Mouse (Mus musculus) intestine, embryonic 14.5 days (tissue): ENCODE data around the gene Stim1. TPM values are rescaled to one million over a fixed set of nuclear protein-coding genes. Genes with fewer than 3 reads are reported as not detected.

ENCODE experiments used
- ATAC-seq: fragments of 200-750 bp; cut with Nextera tagmentation; replicated peaks from 2 replicates; pipeline ENCODE4 v1.8.0; 2017; ENCODE audit warnings: low read depth, moderate number of reproducible peaks, moderate TSS enrichment, moderate library complexity; ENCODE audit not compliant: low FRiP score, low TSS enrichment
- DNase-seq: peaks from one replicate; pipeline ENCODE4 v3.0.0-alpha.2; 2018; ENCODE audit warnings: low spot score
- H3K27ac ChIP-seq: fragments of 300-500 bp; sonication (generic); 2 replicates; pipeline ENCODE4 v1.5.1; 2014; ENCODE audit warnings: low read depth, mild to moderate bottlenecking, control low read depth
- H3K27me3 ChIP-seq: fragments of 300-500 bp; sonication (generic); replicated peaks from 2 replicates; pipeline ENCODE4 v1.6.1; 2014; ENCODE audit warnings: low read length, control low read depth; ENCODE audit not compliant: control insufficient read depth, insufficient read depth
- H3K36me3 ChIP-seq: fragments of 300-500 bp; sonication (generic); 2 replicates; pipeline ENCODE4 v1.6.1; 2014; ENCODE audit warnings: low read length, control low read depth; ENCODE audit not compliant: control insufficient read depth, insufficient read depth
- H3K4me1 ChIP-seq: fragments of 300-500 bp; sonication (generic); replicated peaks from 2 replicates; pipeline ENCODE4 v1.6.1; 2014; ENCODE audit warnings: low read length, control low read depth, mixed read lengths; ENCODE audit not compliant: control insufficient read depth, insufficient read depth
- H3K4me2 ChIP-seq: fragments of 300-500 bp; sonication (generic); 2 replicates; pipeline ENCODE4 v1.6.1; 2014; ENCODE audit warnings: low read length
- H3K4me3 ChIP-seq: fragments of 300-500 bp; sonication (generic); 2 replicates; pipeline ENCODE4 v1.5.1; 2014; ENCODE audit warnings: low read depth, low read length, control low read depth, mixed read lengths
- H3K9ac ChIP-seq: fragments of 300-500 bp; sonication (generic); 2 replicates; pipeline ENCODE4 v1.6.1; 2014; ENCODE audit warnings: mild to moderate bottlenecking, low read length
- H3K9me3 ChIP-seq: fragments of 300-500 bp; sonication (generic); 2 replicates; pipeline ENCODE4 v1.6.1; 2016; ENCODE audit warnings: low read length, control low read depth; ENCODE audit not compliant: control insufficient read depth
- WGBS: fragments of 180-500 bp; shearing (Covaris S2); extraction: QIAGEN DNeasy Blood & Tissue Kit; methylation state at CpG from one replicate; pipeline ENCODE4 v1.1.7; 2014; 5-methylcytosine and 5-hydroxymethylcytosine counted together
- polyA plus RNA-seq: library from polyadenylated mRNA; unstranded; fragments of >200 nt; fragmentation: Nextera tagmentation; extraction: Ambion mirVana; gene quantifications from 2 replicates; pipeline ENCODE4 v1.2.1, GENCODE M21; 2014

Gene Stim1
- polyA plus RNA-seq, 1 experiment from 2014 or later = 23.6 TPM

DNA sequence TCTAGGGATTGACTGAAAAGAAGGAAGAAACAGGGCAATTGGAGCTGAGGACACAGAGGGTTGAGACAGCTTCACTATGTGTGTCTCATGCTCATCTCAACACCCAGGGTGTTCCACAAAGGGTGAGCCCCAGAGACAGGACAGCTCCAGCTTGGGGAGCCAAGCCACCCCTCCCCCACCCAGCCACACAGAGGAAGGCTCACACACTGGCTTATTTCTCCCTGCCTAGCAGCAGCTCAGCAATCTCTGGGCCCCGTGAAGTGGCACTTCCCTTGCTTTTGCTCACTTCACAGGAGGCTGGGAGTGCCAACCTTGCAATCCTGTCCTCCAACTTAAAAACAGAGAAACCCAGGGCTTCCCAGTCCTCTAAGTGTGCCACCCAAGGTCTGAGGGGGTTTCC, 21.8 kb upstream of the Stim1 start:
- peak overlapping the region; percentile 3; the same call in 1 of the 2 replicates for H3K27ac ChIP-seq
- ATAC-seq = no peak
- no peaks in the 10 kb centered on the region for H3K9me3 ChIP-seq
- 0 out of 2 replicates have a peak overlapping the region, but pooled peaks have one; percentile 15 for H3K9ac ChIP-seq
- H3K27me3 ChIP-seq = no peaks in the 10 kb centered on the region
- no peak for DNase-seq
- H3K36me3 ChIP-seq = peaks cover 11% of the 10 kb centered on the region
- no peak overlapping the region for H3K4me3 ChIP-seq
- H3K4me1 ChIP-seq = peaks cover 55% of the 10 kb centered on the region
- 21% methylated on average over 1 of the region's 1 CpGs for WGBS
- 0 out of 2 replicates have a peak overlapping the region, but pooled peaks have one; percentile 6 for H3K4me2 ChIP-seq

DNA sequence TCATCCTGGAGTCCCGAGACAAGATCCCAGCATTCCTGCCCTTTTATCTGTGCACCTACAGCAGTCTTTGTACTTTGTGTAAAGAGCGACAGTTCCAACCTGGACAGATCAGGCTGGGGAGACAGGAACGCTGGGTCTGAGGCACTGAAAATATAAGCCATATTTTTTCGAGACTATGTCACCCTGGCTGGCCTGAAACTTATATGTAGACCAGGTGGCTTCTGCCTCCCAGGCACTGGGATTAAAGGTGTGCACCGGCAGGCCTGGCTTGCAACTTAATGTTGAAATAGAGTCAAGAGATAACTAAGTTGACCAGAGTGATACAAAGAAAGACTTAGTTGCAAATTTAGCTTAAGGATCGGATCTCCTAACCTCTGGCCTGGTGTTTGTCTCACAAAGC, 21.3 kb upstream of the Stim1 start:
- Histone ChIP-seq H3K4me3 (no peak overlapping the region), H3K9ac (no peak overlapping the region), H3K27ac (no peak overlapping the region), H3K9me3 (no peaks in the 10 kb centered on the region), H3K27me3 (no peaks in the 10 kb centered on the region), H3K36me3 (peaks cover 6% of the 10 kb centered on the region), H3K4me2 (0 out of 2 replicates have a peak overlapping the region, but pooled peaks have one; percentile 6), H3K4me1 (peaks cover 55% of the 10 kb centered on the region)
- WGBS = 41% methylated on average over 6 of the region's 6 CpGs
- ATAC-seq (no peak), DNase-seq (no peak)

DNA sequence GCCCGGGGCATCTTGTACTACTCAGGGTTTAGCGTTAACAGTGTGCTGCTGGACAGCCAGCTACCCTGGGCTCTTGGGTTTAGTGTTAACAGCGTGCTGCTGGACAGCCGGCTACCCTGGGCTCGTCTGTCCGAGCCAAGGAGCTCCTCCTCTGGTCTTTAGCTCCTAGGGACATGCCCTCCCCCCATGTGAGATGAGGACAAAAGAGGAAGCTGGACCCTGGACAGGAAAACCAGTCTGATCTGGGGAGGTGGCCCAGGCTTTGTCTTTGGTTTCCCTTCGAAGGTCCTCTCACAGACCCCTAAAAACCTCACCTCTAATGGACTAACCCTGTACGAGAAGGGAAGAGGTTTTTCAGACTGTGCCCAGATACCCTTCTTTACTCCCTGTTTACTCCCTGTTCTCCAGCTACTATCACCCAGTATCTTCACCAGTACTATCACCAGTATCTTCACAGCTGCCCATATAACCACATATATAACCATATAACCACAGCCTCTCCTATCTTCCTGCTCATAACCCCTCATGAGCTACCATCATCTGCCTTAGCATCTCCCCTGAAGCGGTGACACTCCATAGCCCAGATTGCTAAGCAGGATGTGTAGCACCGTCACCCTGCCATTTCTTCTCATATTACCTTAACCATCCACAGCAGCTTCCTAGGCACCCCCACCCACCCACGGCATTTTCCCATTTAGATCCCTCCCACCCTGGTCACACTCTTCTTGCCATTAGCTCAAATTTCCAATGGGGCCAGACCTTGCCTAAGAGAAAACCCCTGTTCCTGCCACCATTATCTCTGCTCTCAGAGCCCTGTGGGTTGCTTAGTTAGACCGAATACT, 20.4 kb upstream of the Stim1 start:
- 0 out of 2 replicates have a peak overlapping the region, but pooled peaks have one; percentile 5 for H3K9ac ChIP-seq
- H3K27ac ChIP-seq = 0 out of 2 replicates have a peak overlapping the region, but pooled peaks have one; percentile 6
- no peaks in the 10 kb centered on the region for H3K36me3 ChIP-seq
- H3K4me2 ChIP-seq = peak overlapping the region; percentile 89
- no peaks in the 10 kb centered on the region for H3K9me3 ChIP-seq
- DNase-seq (no peak), ATAC-seq (no peak)
- peaks cover 55% of the 10 kb centered on the region for H3K4me1 ChIP-seq
- H3K27me3 ChIP-seq = no peaks in the 10 kb centered on the region
- 58% methylated on average over 12 of the region's 12 CpGs for WGBS
- H3K4me3 ChIP-seq = no peak overlapping the region

DNA sequence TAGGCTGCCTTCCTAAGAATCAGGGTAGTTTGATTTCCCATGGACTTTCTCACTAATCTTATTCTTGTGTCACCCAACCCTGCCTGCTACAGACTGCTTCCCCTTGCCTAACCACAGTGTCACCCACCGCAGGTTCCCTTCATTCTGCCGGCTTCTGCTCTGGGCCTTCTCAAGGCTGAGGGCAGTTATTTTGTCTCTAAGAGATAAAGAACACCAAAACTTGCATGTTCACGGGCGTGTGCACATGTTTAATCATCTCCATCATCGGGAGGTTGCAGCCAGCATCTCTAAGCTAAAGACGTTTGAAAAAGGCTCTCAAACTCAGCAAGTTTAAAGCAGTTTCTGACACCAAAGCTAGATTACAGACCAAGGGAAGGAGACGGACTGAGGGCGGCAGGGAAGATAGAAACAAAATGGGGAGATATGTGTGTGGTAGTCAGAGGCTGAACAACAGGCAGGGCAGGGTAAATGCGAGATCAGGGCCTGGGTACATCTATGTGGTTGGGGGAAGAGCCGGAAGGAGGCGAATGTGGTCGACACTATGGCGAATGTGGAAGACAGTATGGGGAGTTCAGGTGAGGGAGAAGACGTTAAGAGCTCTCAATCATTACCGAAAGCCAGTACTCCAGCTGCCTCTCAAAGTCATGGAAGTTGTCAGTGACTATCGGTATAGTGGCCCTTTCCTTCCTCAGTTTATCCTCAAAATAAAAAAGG, 18.8 kb upstream of the Stim1 start:
- Histone ChIP-seq H3K4me3 (peak overlapping the region; percentile 77), H3K36me3 (no peaks in the 10 kb centered on the region), H3K9me3 (no peaks in the 10 kb centered on the region), H3K9ac (peak overlapping the region; percentile 85), H3K27ac (0 out of 2 replicates have a peak overlapping the region, but pooled peaks have one; percentile 97), H3K27me3 (no peaks in the 10 kb centered on the region), H3K4me1 (peaks cover 49% of the 10 kb centered on the region), H3K4me2 (peak overlapping the region; percentile 89)
- no peak for DNase-seq
- no peak for ATAC-seq
- WGBS = 17% methylated on average over 16 of the region's 16 CpGs

DNA sequence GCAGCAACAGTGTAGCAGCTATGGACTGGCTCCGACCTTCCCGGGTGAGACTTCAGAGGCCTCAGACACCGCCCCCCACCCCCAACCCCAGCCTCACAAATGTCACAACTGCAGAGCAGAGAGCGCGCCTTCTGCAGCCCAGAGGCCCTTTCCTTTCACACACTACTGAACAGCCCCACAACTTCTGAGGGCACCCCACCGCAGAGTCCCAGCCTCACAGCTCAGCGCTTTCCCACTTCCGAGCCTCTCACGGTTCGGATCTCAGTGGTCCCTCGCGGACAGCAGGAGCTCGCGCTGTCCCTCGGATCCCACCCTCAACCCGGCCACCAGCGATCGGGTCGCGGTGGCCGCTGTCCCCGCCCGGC, 18.1 kb upstream of the Stim1 start:
- under 1% methylated on average over 23 of the region's 23 CpGs for WGBS
- Histone ChIP-seq H3K9me3 (no peaks in the 10 kb centered on the region), H3K36me3 (no peaks in the 10 kb centered on the region), H3K4me2 (peak overlapping the region; percentile 89), H3K27ac (peak overlapping the region; percentile 97), H3K27me3 (no peaks in the 10 kb centered on the region), H3K4me1 (peaks cover 45% of the 10 kb centered on the region), H3K9ac (peak overlapping the region; percentile 85), H3K4me3 (peak overlapping the region; percentile 77)
- no peak for DNase-seq
- ATAC-seq = peak; percentile 38

DNA sequence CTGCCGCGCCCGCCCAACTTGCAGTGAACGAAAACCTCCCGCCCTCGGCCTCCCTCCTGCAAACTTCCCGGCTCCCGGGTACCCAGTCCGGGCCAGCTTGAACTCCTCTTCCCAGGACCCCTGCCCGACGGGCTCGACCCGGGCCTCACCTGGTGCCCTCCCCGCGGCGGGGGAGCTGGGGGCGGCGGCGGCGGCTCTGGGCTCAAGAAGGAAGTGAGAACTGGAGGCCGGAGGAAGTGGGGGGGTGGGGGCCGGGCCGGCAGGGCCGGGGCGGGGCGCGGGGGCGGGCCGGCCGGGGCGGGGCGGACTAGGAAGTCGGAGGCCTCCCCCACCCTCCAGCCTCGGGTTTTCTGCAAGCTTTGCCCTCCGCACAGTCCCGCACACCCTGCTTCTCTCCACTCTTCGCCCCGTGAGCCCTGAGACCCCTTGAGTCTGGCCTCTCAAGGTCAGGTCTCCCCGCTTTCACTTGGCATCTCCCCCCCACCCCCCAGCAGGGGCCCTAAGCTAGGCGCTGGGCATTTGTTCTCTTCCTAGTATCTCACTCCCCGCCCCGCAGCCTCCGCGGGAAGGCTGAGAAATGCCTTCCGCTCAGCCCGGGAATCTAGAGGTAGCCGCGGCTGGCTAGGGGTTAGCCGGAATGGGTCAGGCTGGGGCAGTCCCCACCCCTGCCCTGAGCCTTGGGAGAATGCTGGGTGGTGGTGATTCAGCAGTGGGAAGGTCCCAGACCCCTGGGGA, 17.5 kb upstream of the Stim1 start:
- peaks cover 41% of the 10 kb centered on the region for H3K4me1 ChIP-seq
- peak overlapping the region; percentile 89 for H3K4me2 ChIP-seq
- peak overlapping the region; percentile 77 for H3K4me3 ChIP-seq
- under 1% methylated on average over 35 of the region's 49 CpGs for WGBS
- H3K9me3 ChIP-seq = no peaks in the 10 kb centered on the region
- no peaks in the 10 kb centered on the region for H3K36me3 ChIP-seq
- H3K27ac ChIP-seq = peak overlapping the region; percentile 97
- peak; percentile 86 for ATAC-seq
- no peaks in the 10 kb centered on the region for H3K27me3 ChIP-seq
- peak; percentile 95 for DNase-seq
- H3K9ac ChIP-seq = peak overlapping the region; percentile 85

DNA sequence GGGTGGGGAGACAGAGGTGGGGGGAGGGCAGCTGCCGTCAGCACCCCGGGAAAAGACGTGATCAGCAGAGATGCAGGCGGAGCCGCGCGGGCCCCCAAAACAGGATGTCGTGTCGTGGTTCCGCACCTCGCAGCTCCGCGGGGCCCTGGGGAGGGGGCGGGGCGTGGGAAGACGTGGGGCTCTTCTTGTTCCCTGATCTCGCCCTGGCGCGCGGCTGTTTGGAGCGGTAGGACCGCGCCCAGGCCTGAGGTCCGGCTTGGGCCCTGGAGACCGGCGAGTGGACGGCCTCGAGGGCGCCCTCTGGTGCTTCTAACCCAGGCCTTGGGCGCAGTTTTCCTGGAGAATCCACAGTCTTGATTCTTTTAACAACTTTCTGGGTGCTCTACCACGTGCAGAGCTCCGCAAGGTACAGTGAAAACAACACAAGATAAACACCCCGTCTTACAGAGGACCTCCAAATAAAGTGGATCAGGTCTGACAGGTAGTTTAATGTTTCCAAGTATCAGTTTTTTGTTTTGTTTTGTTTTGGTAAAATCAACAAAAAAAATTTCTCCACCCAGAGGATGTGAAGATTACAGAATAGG, 16.9 kb upstream of the Stim1 start:
- peak overlapping the region; percentile 97 for H3K27ac ChIP-seq
- DNase-seq (peak; percentile 95), ATAC-seq (peak; percentile 85)
- under 1% methylated on average over 33 of the region's 33 CpGs for WGBS
- peak overlapping the region; percentile 89 for H3K4me2 ChIP-seq
- no peaks in the 10 kb centered on the region for H3K27me3 ChIP-seq
- H3K9ac ChIP-seq = peak overlapping the region; percentile 85
- H3K36me3 ChIP-seq = no peaks in the 10 kb centered on the region
- H3K9me3 ChIP-seq = no peaks in the 10 kb centered on the region
- peak overlapping the region; percentile 77 for H3K4me3 ChIP-seq
- H3K4me1 ChIP-seq = peaks cover 34% of the 10 kb centered on the region

DNA sequence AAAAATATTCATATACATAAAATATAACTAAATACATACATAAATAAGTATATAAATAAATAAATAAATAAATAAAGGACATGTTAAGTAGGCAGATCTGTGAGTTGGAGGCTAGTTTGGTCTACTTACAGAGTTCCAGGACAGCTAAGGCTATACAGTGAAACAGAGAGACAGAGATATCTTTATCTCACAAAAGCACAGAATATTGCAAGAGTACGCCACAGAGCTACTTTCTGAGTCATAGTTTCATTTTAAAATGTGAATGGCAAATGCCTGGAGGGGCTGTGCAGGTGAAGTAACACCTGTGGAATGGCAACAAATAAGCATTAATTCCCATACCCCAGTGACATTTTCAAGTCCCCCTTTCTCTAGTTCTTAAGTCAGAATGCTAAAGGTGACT, 14.0 kb upstream of the Stim1 start:
- Histone ChIP-seq H3K9ac (no peak overlapping the region), H3K4me2 (no peak overlapping the region), H3K36me3 (no peaks in the 10 kb centered on the region), H3K4me1 (peaks cover 5% of the 10 kb centered on the region), H3K27ac (no peak overlapping the region), H3K9me3 (no peaks in the 10 kb centered on the region), H3K4me3 (no peak overlapping the region), H3K27me3 (no peaks in the 10 kb centered on the region)
- ATAC-seq (no peak), DNase-seq (no peak)
- 85% methylated on average over 1 of the region's 1 CpGs for WGBS
